Mouse (Mus musculus) liver, embryonic 16.5 days (tissue): Measurements from ENCODE around the gene Grb10. TPM values are rescaled to one million over a fixed set of nuclear protein-coding genes. Genes with fewer than 3 reads are reported as not detected.
A peak's percentile ranks its signal among the peaks of the same experiment; 100 is the strongest.

ENCODE experiments used
- ATAC-seq: fragments of 200-750 bp; cut with Nextera tagmentation; 2 replicates; pipeline ENCODE4 v1.8.0; 2017; ENCODE audit warnings: low read depth, mild to moderate bottlenecking, moderate number of reproducible peaks, moderate library complexity
- H3K27ac ChIP-seq: fragments of 300-500 bp; sonication (generic); 2 replicates; pipeline ENCODE4 v1.5.1; 2014; ENCODE audit warnings: mild to moderate bottlenecking, low read length
- H3K27me3 ChIP-seq: fragments of 300-500 bp; sonication (generic); 2 replicates; pipeline ENCODE4 v1.6.1; 2014; ENCODE audit warnings: low read depth, low read length, mixed read lengths; ENCODE audit not compliant: control insufficient read depth, insufficient read depth
- H3K36me3 ChIP-seq: fragments of 300-500 bp; sonication (generic); 2 replicates; pipeline ENCODE4 v1.6.1; 2014; ENCODE audit warnings: mild to moderate bottlenecking; ENCODE audit not compliant: control insufficient read depth, insufficient read depth
- H3K4me1 ChIP-seq: fragments of 300-500 bp; sonication (generic); 2 replicates; pipeline ENCODE4 v1.6.1; 2014; ENCODE audit warnings: low read depth, low read length, mixed read lengths; ENCODE audit not compliant: control insufficient read depth
- H3K4me2 ChIP-seq: fragments of 300-500 bp; sonication (generic); 2 replicates; pipeline ENCODE4 v1.6.1; 2014; ENCODE audit warnings: low read depth, low read length, mixed read lengths
- H3K4me3 ChIP-seq: fragments of 300-500 bp; sonication (generic); 2 replicates; pipeline ENCODE4 v1.5.1; 2014; ENCODE audit warnings: low read depth, mild to moderate bottlenecking, low read length
- H3K9ac ChIP-seq: fragments of 300-500 bp; sonication (generic); 2 replicates; pipeline ENCODE4 v1.6.1; 2014; ENCODE audit warnings: low read depth, low read length
- H3K9me3 ChIP-seq: fragments of 300-500 bp; sonication (generic); replicated peaks from 2 replicates; pipeline ENCODE4 v1.6.1; 2016; ENCODE audit warnings: low read length; ENCODE audit not compliant: control insufficient read depth
- WGBS: fragments of 180-500 bp; shearing (Covaris S2); extraction: QIAGEN DNeasy Blood & Tissue Kit; methylation state at CpG from one replicate; pipeline ENCODE4 v1.1.7; 2014; ENCODE audit not compliant: insufficient replicate concordance; 5-methylcytosine and 5-hydroxymethylcytosine counted together
- polyA plus RNA-seq: library from polyadenylated mRNA; unstranded; fragments of >200 nt; fragmentation: Nextera tagmentation; extraction: Ambion mirVana; gene quantifications from 2 replicates; pipeline ENCODE4 v1.2.1, GENCODE M21; 2015

The Grb10 gene
- polyA plus RNA-seq, 1 experiment from 2014 or later, result 240 TPM

- no peaks in the 10 kb centered on the region for H3K9me3 ChIP-seq
- H3K4me1 ChIP-seq, result no peaks in the 10 kb centered on the region
- peak overlapping the region; percentile 2; the same call in 1 of the 2 replicates for H3K27ac ChIP-seq
- peaks cover 19% of the 10 kb centered on the region for H3K27me3 ChIP-seq
- H3K9ac ChIP-seq, result no peak overlapping the region
- H3K36me3 ChIP-seq, result no peaks in the 10 kb centered on the region
- ATAC-seq, result peak; percentile 58
- H3K4me2 ChIP-seq, result no peak overlapping the region
- H3K4me3 ChIP-seq, result no peak overlapping the region
- 35% methylated on average over 1 of the region's 1 CpGs for WGBS
Observed at GRCm38 (mm10) chr11:12048135-12048534, 9.7 kb upstream of the Grb10 start.

- 34% methylated on average over 3 of the region's 3 CpGs for WGBS
- no peaks in the 10 kb centered on the region for H3K4me1 ChIP-seq
- no peak overlapping the region for H3K4me3 ChIP-seq
- no peak overlapping the region for H3K27ac ChIP-seq
- no peaks in the 10 kb centered on the region for H3K36me3 ChIP-seq
- peaks cover 40% of the 10 kb centered on the region for H3K27me3 ChIP-seq
- no peak overlapping the region for H3K4me2 ChIP-seq
- no peak for ATAC-seq
- H3K9me3 ChIP-seq, result no peaks in the 10 kb centered on the region
- no peak overlapping the region for H3K9ac ChIP-seq
Observed at GRCm38 (mm10) chr11:12044245-12044644, 5.8 kb upstream of the Grb10 start.

- H3K27ac ChIP-seq, result peak overlapping the region; percentile 54; the same call in 1 of the 2 replicates
- H3K4me1 ChIP-seq, result no peaks in the 10 kb centered on the region
- no peaks in the 10 kb centered on the region for H3K9me3 ChIP-seq
- H3K4me2 ChIP-seq, result no peak overlapping the region
- H3K9ac ChIP-seq, result no peak overlapping the region
- WGBS, result 58% methylated on average over 4 of the region's 4 CpGs
- H3K27me3 ChIP-seq, result peaks cover 61% of the 10 kb centered on the region
- no peak for ATAC-seq
- no peaks in the 10 kb centered on the region for H3K36me3 ChIP-seq
- no peak overlapping the region for H3K4me3 ChIP-seq
Observed at GRCm38 (mm10) chr11:12041787-12042186, 3.3 kb upstream of the Grb10 start.

GRCm38 (mm10) chr11:12041379-12041778 lies 2.9 kb upstream of the Grb10 start:
- Histone ChIP-seq H3K4me2 (no peak overlapping the region), H3K27me3 (peaks cover 65% of the 10 kb centered on the region), H3K9ac (no peak overlapping the region), H3K4me3 (no peak overlapping the region), H3K4me1 (no peaks in the 10 kb centered on the region), H3K27ac (no peak overlapping the region; the same call in 1 of the 2 replicates), H3K36me3 (no peaks in the 10 kb centered on the region), H3K9me3 (no peaks in the 10 kb centered on the region)
- 46% methylated on average over 6 of the region's 6 CpGs for WGBS
- ATAC-seq, result peak; percentile 73

DNA sequence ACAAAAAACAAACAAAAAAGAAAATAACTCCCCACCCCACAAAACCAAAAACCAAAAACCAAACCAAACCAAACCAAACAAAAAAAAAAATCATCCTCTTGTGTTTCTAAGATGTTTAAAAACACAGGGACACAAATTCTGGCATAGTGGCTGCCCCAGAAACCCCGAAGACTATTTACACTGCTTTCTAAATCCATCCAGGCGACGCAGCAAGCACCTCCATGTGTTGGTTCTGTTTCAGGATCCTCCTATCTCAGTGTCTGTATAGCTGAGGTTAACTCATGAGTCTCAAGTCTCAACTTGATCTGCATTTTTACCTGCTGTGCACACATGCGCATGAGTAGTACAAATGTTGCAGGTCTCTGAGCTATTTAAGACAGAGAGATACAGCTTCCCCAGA lies 1.9 kb upstream of the Grb10 start:
- H3K4me1 ChIP-seq, result no peaks in the 10 kb centered on the region
- 61% methylated on average over 4 of the region's 4 CpGs for WGBS
- no peak for ATAC-seq
- H3K9ac ChIP-seq, result no peak overlapping the region
- no peaks in the 10 kb centered on the region for H3K36me3 ChIP-seq
- no peak overlapping the region for H3K4me2 ChIP-seq
- no peak overlapping the region for H3K4me3 ChIP-seq
- H3K9me3 ChIP-seq, result no peaks in the 10 kb centered on the region
- H3K27ac ChIP-seq, result no peak overlapping the region
- peaks cover 67% of the 10 kb centered on the region for H3K27me3 ChIP-seq

- Histone ChIP-seq H3K9ac (no peak overlapping the region), H3K9me3 (no peaks in the 10 kb centered on the region), H3K27me3 (peaks cover 74% of the 10 kb centered on the region), H3K27ac (no peak overlapping the region), H3K4me1 (no peaks in the 10 kb centered on the region), H3K36me3 (no peaks in the 10 kb centered on the region), H3K4me2 (no peak overlapping the region), H3K4me3 (no peak overlapping the region)
- no peak for ATAC-seq
- 58% methylated on average over 6 of the region's 6 CpGs for WGBS
Observed at GRCm38 (mm10) chr11:12039748-12040147, 1.3 kb upstream of the Grb10 start.

GRCm38 (mm10) chr11:12039098-12039497 lies 615 bp upstream of the Grb10 start:
- peaks cover 76% of the 10 kb centered on the region for H3K27me3 ChIP-seq

GRCm38 (mm10) chr11:12037689-12038469 lies 604 bp downstream of the Grb10 start:
- H3K27me3 ChIP-seq, result peaks cover 76% of the 10 kb centered on the region
- ATAC-seq, result no peak
- H3K36me3 ChIP-seq, result no peaks in the 10 kb centered on the region
- peak overlapping the region; percentile 60 for H3K4me2 ChIP-seq
- WGBS, result 7% methylated on average over 48 of the region's 48 CpGs
- 0 out of 2 replicates have a peak overlapping the region, but pooled peaks have one; percentile 4 for H3K27ac ChIP-seq
- H3K9ac ChIP-seq, result peak overlapping the region; percentile 1; the same call in 1 of the 2 replicates
- peak overlapping the region; percentile 65 for H3K4me3 ChIP-seq
- no peaks in the 10 kb centered on the region; the same call in 1 of the 2 replicates for H3K4me1 ChIP-seq
- H3K9me3 ChIP-seq, result no peaks in the 10 kb centered on the region

More at GRCm38 (mm10) chr11:12039098-12039497, 615 bp upstream of the Grb10 start:
- H3K4me2 ChIP-seq, result no peak overlapping the region
- 18% methylated on average over 3 of the region's 3 CpGs for WGBS
- no peaks in the 10 kb centered on the region for H3K9me3 ChIP-seq
- no peak overlapping the region for H3K27ac ChIP-seq
- H3K4me3 ChIP-seq, result no peak overlapping the region
- H3K9ac ChIP-seq, result no peak overlapping the region
- no peaks in the 10 kb centered on the region for H3K36me3 ChIP-seq
- ATAC-seq, result no peak
- no peaks in the 10 kb centered on the region for H3K4me1 ChIP-seq

DNA sequence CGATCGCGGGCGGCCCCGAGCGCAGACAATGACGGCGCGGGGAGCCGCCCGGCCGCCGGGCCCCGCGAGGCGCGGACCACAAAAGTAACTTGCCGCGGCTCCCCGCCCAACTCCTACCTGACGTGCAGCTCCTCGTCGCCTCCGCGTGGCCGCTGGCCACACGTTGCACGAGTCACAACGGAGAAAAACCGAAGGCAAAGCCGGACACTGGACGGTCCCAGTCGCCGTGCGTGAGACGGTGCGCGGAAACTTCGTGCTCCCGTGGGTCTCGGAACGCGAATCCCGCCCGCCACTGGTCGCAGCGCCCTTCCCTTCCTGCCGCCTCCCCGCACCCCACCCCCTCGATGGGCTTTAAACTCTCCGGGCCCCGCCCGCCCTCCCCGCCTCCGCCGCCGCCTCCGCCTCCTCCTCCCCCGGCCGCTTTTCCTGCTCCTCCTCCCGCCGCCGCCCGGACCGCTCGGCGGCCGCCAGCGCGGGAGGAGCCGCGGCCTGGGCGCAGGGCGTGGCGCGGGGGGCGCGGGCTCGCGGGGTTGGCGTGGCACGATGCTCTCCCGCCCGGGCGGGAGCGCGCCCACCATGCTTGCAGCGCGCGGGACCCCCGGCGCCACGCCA lies 1.3 kb downstream of the Grb10 start:
- Histone ChIP-seq H3K36me3 (no peaks in the 10 kb centered on the region), H3K27ac (peak overlapping the region; percentile 62)
- peak; percentile 75 for ATAC-seq

More for the DNA sequence above, 1.3 kb downstream of the Grb10 start:
- peak overlapping the region; percentile 60 for H3K4me2 ChIP-seq
- no peaks in the 10 kb centered on the region; the same call in 1 of the 2 replicates for H3K4me1 ChIP-seq
- peaks cover 79% of the 10 kb centered on the region for H3K27me3 ChIP-seq
- 2% methylated on average over 72 of the region's 93 CpGs for WGBS
- H3K9ac ChIP-seq, result peak overlapping the region; percentile 67
- H3K4me3 ChIP-seq, result peak overlapping the region; percentile 65
- no peaks in the 10 kb centered on the region for H3K9me3 ChIP-seq
